Mouse (Mus musculus) heart, embryonic 14.5 days (tissue): ENCODE results near the gene Snorc. TPM values are rescaled to one million over a fixed set of nuclear protein-coding genes. Genes with fewer than 3 reads are reported as not detected.

Source experiments
- ATAC-seq: fragments of 200-750 bp; cut with Nextera tagmentation; 2 replicates; pipeline ENCODE4 v1.8.0; 2017; ENCODE audit warnings: low read depth, moderate TSS enrichment; ENCODE audit not compliant: insufficient number of reproducible peaks, insufficient read depth, low FRiP score
- H3K27ac ChIP-seq, 2 experiments: fragments of 200-500 bp in 1 of 2; fragments of 300-500 bp in 1 of 2; sonication (generic) in 1 of 2; replicated peaks in 1 of 2; 2 replicates each; pipeline ENCODE4 v1.5.1; 2012 to 2014; ENCODE audit warnings: low read depth in 2 of 2, low read length in 2 of 2, control low read depth in 1 of 2, mild to moderate bottlenecking in 1 of 2, mixed read lengths in 1 of 2; ENCODE audit not compliant: control insufficient read depth in 1 of 2, insufficient read depth in 1 of 2
- H3K27me3 ChIP-seq: fragments of 300-500 bp; sonication (generic); 2 replicates; pipeline ENCODE4 v1.6.1; 2014; ENCODE audit warnings: mild to moderate bottlenecking, low read length, control low read depth; ENCODE audit not compliant: control insufficient read depth, insufficient read depth
- H3K36me3 ChIP-seq: fragments of 300-500 bp; sonication (generic); 2 replicates; pipeline ENCODE4 v1.6.1; 2014; ENCODE audit warnings: mild to moderate bottlenecking, control low read depth, low read length, mixed read lengths; ENCODE audit not compliant: control insufficient read depth, insufficient read depth
- H3K4me1 ChIP-seq, 2 experiments: fragments of 200-500 bp in 1 of 2; fragments of 300-500 bp in 1 of 2; sonication (generic) in 1 of 2; 2 replicates each; pipeline ENCODE4 v1.6.1; 2012 to 2014; ENCODE audit warnings: low read length in 2 of 2, control low read depth in 1 of 2, mixed read lengths in 1 of 2; ENCODE audit not compliant: control insufficient read depth in 2 of 2, insufficient read depth in 2 of 2
- H3K4me2 ChIP-seq: fragments of 300-500 bp; sonication (generic); 2 replicates; pipeline ENCODE4 v1.6.1; 2014; ENCODE audit warnings: mild to moderate bottlenecking, low read length
- H3K4me3 ChIP-seq, 2 experiments: fragments of 200-500 bp in 1 of 2; fragments of 300-500 bp in 1 of 2; sonication (generic) in 1 of 2; 2 replicates each; pipeline ENCODE4 v1.5.1; 2012 to 2014; ENCODE audit warnings: low read length in 2 of 2, mild to moderate bottlenecking in 2 of 2, control low read depth in 1 of 2, low read depth in 1 of 2, moderate library complexity in 1 of 2; ENCODE audit not compliant: control insufficient read depth in 1 of 2, insufficient read depth in 1 of 2
- H3K9ac ChIP-seq: fragments of 300-500 bp; sonication (generic); 2 replicates; pipeline ENCODE4 v1.6.1; 2014; ENCODE audit warnings: mild to moderate bottlenecking, low read length
- H3K9me3 ChIP-seq: fragments of 300-500 bp; sonication (generic); 2 replicates; pipeline ENCODE4 v1.6.1; 2016; ENCODE audit warnings: low read length, control low read depth; ENCODE audit not compliant: control insufficient read depth
- WGBS: fragments of 180-500 bp; shearing (Covaris S2); extraction: QIAGEN DNeasy Blood & Tissue Kit; methylation state at CpG from one replicate; pipeline ENCODE4 v1.1.7; 2014; 5-methylcytosine and 5-hydroxymethylcytosine counted together
- polyA plus RNA-seq: library from polyadenylated mRNA; unstranded; fragments of >200 nt; fragmentation: Nextera tagmentation; extraction: Ambion mirVana; gene quantifications from 2 replicates; pipeline ENCODE4 v1.2.1, GENCODE M21; 2014

Gene Snorc
- polyA plus RNA-seq, 1 experiment from 2014 or later, result not detected

DNA sequence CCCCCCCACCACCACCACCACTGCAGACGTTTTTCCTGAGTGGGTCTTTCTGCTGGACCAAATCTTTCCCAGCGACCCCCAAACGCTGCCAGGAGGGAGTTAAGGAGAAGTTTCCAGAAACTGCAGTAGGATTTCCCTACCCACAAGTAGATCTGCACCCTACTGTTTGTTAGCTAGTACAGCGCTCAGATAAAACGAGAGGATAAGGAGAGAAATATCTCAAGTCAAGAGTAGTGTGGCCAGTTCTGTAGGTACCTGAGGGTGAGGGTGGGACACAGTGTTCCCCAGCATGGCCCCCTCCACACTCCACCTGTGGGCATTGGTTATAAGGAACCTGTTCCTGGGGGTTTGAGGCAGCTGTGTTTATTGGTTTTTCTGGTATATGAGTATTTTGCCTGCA, 40.8 kb downstream of the Snorc start:
- Histone ChIP-seq H3K27me3 (peaks cover 48% of the 10 kb centered on the region), H3K9ac (no peak overlapping the region), H3K4me1 (peaks cover 4 to 12% of the 10 kb centered on the region in 2 experiments; a peak in 3 of 4 replicates), H3K27ac (no peak overlapping the region), H3K9me3 (peaks cover 6% of the 10 kb centered on the region; the same call in 1 of the 2 replicates), H3K36me3 (no peaks in the 10 kb centered on the region), H3K4me3 (peak overlapping the region; percentile 52 to 66; a peak in 2 of 4 replicates), H3K4me2 (peak overlapping the region; percentile 100)
- 20% methylated on average over 5 of the region's 5 CpGs for WGBS
- no peak for ATAC-seq

DNA sequence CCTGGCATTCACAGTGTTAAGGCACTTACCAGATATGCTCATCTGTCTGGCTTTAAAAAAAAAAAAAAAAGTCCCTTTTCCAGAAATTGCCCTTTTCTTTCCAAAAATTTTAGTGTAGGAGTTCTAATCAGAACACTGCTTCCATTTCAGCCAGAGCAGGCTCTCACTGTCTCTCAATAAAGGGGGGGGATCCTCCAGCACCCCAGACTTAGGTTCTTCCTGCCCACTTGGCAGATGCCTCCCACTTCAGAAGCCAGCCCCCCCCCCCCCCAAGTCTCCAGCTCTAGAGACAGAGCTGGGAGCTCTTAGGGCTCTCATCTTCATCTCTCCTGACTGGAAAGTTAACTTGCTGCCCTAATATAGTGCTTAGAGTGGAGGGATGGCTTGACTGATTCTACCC, 50.4 kb downstream of the Snorc start:
- H3K27ac ChIP-seq, result no peak overlapping the region

DNA sequence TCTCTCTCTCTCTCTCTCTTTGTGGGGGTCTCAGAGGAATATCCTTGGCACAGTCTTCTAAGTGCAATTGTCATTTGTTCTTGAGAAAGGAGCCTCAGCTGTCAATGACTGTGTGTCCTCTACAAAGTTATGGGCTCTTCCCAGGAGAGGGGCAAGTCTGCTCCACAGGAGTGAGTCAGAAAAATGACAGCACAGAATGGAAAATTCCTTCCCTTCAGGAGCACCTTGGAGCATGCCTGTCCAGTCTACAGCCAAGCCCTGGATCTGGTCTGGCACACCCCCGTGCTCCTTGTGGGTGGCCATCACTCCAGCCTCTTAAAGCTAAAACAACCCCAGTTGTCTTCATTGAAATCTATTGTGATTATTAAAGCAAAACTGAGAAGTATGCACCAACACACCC, 51.5 kb downstream of the Snorc start:
- Histone ChIP-seq H3K36me3 (no peaks in the 10 kb centered on the region), H3K4me1 (no peaks in the 10 kb centered on the region), H3K4me3 (no peak overlapping the region), H3K9me3 (no peaks in the 10 kb centered on the region), H3K27me3 (no peaks in the 10 kb centered on the region), H3K9ac (no peak overlapping the region), H3K27ac (no peak overlapping the region), H3K4me2 (no peak overlapping the region)
- WGBS, result 35% methylated on average over 1 of the region's 1 CpGs
- ATAC-seq, result no peak

More for the DNA sequence above, 50.4 kb downstream of the Snorc start:
- Histone ChIP-seq H3K36me3 (no peaks in the 10 kb centered on the region), H3K9ac (no peak overlapping the region), H3K4me3 (no peak overlapping the region), H3K27me3 (no peaks in the 10 kb centered on the region), H3K4me2 (no peak overlapping the region), H3K9me3 (no peaks in the 10 kb centered on the region), H3K4me1 (no peaks in the 10 kb centered on the region)
- ATAC-seq, result no peak

DNA sequence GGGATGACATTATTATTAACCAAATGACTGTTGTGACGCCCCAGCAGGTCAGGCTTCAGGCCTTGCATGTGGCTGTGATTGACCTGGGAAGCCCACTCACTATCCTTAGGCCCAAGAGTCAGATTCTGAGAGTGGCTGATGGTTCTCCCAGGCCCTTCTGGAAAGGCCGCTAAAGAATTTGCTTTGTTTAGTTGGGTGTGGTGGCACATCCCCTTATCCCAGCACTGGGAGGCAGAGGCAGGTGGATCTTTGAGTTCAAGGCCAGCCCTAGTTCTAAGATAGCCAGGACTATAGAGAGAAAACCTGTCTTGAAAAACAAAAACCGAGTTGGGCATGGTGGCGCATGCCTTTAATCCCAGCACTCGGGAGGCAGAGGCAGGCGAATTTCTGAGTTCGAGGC, 55.0 kb downstream of the Snorc start:
- H3K4me3 ChIP-seq, result no peak overlapping the region
- no peaks in the 10 kb centered on the region for H3K9me3 ChIP-seq
- no peaks in the 10 kb centered on the region for H3K4me1 ChIP-seq
- no peaks in the 10 kb centered on the region for H3K27me3 ChIP-seq
- H3K36me3 ChIP-seq, result no peaks in the 10 kb centered on the region
- no peak for ATAC-seq
- 90% methylated on average over 7 of the region's 7 CpGs for WGBS
- H3K27ac ChIP-seq, result no peak overlapping the region
- H3K4me2 ChIP-seq, result no peak overlapping the region
- no peak overlapping the region for H3K9ac ChIP-seq

Other genes starting within 250 kb of the Snorc start
- 0.11 TPM in 1 of 2 replicates, not detected in the other for gene Efhd1, start 205.9 kb upstream of the Snorc start, polyA plus RNA-seq
- gene Gigyf2, start 143.3 kb upstream of the Snorc start, polyA plus RNA-seq, result 29.3 and 30.4 TPM in 2 replicates
- gene Kcnj13, start 75.5 kb upstream of the Snorc start, polyA plus RNA-seq, result 0.36 TPM in 1 of 2 replicates, not detected in the other
- gene Neu2, start 39.6 kb downstream of the Snorc start, polyA plus RNA-seq, result not detected in 2 replicates
- gene Ngef, start 103.6 kb downstream of the Snorc start, polyA plus RNA-seq, result 0.12 and 0.46 TPM in 2 replicates
- 7.9 and 8.9 TPM in 2 replicates for gene Inpp5d, start 150.0 kb downstream of the Snorc start, polyA plus RNA-seq